Mouse (Mus musculus): ENCODE measurements around the gene Ckap5.
"Not testable (repeated sequence)": the region's sequence is repeated elsewhere in the genome, so short reads cannot be mapped to it uniquely, and the experiment has no call there.

Gene Ckap5

DNA sequence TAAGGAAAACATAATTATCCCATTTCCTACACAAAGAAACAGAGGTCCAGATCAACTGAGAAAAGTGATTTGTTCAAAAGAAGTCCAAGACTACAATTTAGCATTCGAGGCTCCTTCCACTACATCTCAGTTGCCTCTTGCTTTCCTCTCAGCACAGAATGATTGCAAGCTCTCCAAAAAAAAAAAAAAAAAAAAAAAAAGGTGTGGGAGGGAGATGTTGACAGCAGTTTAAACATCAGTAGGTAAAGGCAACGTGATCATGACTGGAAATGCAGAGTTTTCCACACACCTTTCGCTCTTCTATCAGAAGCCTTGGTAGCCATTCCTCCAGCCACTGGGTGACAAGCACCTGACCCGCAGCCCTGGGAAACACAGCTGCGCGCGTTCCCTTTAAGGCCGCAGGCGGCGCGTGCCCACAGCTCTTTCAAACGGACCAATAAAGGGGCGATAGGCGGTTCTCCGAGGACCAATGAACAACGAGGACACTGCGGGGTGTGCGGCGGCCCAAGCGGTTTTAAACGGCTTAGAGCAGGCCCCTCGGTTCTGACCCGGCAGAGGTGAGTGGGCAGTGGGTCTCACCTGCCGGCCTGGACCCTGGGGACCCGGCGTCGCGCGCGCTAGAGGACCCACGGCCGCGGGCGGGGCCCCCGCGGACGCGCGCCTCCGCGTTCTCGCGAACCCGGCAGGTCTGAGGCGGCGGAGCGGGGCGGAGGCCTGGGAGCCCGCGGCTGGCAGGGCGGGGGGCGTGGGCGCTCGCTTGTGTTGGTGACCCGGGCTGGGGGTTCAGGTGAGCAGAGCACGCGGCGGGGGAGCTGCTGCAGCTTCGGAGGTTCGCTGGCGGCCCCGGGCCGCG is at the start of gene Ckap5:
TSS of gene Ckap5 (plus strand) at position 469 of the 853 bp plus-strand sequence.
- DNase-seq (ENCODE audit: low spot score) = peak; percentile 95

DNA sequence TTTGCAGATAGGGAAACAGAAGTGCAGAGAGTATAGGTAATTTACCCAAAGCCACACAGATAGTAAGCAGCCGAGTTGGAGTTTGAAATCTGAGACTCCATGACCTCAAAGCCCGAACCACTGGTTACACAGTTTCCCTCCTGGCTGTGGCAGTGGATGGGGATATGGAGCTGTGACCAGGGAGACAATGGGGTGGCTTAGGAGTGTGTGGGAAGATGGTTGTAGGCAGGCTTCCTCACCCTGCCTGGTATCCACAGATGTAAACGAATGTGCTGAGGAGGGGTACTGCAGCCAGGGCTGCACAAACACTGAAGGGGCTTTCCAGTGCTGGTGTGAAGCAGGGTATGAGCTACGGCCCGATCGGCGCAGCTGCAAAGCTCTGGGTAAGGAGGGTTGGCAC is 49.7 kb upstream of the Ckap5 start:
- no peak for DNase-seq (ENCODE audit: low spot score)

DNA sequence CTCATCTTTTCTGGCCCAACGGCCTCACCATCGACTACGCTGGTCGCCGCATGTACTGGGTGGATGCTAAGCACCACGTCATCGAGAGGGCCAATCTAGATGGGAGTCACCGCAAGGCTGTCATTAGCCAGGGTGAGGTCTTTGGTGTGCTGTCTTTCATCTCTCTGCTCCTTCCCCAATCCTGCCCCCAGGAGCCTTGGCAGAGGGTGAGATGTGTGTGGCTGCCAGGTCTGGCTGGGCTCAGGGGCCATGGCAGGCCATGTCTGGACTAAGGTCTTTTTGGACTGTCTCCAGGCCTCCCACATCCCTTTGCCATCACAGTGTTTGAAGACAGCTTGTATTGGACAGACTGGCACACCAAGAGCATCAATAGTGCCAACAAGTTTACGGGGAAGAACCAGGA is 46.2 kb upstream of the Ckap5 start:
- no peak for DNase-seq (ENCODE audit: low spot score)

DNA sequence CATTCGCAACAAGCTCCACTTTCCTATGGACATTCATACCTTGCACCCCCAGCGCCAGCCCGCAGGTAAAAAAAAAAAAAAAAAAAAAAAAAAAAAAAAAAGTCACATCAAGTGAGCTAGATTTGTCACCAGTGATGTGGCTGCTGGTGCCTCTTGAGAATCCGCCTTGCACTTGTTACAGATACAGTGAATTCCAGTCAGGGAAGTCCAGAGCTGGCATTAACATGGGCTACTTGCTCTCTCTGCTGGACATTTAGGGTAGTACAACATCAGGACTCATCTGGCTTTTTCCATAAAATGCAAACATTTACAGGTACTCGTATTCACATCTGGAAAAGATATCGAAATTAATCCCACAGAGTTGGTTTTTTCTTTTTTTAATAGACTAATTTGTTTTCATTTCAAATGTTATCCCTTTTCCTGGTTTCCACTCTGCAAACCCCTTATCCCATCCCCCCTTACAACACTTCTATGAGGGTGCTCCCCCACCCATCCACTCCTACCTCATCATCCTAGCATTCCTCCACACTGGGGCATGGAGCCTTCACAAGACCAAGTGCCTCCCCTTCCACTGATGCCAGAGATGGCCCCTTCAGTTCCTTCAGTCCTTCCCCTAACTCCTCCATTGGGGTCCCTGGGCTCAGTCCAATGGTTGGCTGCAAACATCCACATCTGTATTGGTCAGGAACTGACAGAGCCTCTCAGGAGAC is 45.6 kb upstream of the Ckap5 start:
- peak; percentile 89 for DNase-seq (ENCODE audit: low spot score)

DNA sequence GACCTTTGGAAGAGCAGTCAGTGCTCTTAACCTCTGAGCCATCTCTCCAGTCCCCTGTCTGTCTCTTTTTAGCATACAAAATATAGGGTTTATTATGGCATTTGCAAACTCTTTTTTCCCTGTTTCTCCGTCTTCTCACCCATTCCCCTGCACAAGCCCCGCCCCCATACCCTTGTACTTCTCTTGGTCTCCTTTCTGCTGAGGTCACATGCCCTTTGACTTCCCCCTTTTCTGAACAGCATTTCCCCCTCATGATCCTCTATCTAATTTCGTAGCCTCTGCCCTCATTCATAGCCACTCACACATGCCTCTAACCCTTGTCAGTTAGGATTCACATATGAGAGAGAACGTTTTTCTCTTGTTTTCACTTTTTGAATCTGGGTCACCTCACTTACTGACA is 41.9 kb upstream of the Ckap5 start:
- DNase-seq (ENCODE audit: low spot score) = no peak

DNA sequence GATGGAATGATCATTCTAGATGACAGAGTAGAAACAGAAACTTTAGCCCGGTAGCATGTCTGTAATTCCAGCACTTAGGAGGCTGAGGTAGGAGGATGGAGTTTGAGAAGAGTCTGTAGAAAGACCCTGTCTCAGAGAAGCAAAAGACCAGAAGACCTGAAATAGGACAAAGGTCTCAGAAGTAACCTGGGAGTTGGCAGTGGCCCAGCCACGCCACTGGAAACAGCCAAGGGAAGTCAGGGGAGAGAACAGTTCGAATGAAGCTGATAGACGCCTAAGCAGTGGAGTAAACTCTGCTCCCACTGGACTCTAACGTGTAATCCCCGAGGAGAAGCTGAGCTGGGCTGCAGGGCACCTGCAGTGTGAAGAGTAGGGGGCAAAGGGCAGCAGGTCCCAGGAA is 41.3 kb upstream of the Ckap5 start:
- no peak for DNase-seq (ENCODE audit: low spot score)

DNA sequence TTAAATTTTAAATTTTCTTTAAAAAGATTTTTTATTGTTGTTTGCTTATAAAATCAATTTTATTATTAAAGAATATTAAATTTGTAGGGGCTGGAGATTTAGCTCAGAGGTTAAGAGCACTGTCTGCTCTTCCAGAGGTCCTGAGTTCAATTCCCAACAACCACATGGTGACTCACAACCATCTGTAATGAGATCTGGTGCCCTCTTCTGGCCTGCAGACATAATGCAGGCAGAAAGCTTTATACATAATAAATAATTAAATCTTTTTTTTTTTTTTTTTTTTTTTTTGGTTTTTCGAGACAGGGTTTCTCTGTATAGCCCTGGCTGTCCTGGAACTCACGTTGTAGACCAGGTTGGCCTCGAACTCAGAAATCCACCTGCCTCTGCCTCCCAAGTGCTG is 39.3 kb upstream of the Ckap5 start:
- not testable (repeated sequence) for DNase-seq (ENCODE audit: low spot score)

DNA sequence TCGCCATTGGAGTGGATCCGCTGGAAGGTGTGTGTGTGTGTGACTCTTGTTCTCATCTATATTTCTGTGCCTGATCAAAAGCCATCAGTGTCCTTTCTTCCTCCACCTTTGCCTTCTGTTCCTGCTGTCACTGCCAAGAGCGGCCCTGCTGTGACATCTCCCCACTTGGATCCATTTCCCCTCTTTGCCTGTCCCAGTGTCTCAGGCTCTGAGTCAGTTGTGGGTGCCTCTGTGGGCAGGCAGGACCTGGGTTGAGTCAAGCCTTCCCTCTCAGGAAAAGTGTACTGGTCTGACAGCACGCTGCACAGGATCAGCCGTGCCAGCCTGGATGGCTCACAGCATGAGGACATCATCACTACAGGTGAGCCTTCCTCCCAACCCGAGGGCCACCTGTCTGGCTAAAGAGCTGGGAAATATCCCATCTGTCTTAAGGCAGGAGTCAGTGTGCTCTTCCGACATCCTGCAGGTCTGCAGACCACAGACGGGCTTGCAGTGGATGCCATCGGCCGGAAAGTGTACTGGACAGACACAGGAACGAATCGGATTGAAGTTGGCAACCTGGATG is 34.4 kb upstream of the Ckap5 start:
- no peak for DNase-seq (ENCODE audit: low spot score)

DNA sequence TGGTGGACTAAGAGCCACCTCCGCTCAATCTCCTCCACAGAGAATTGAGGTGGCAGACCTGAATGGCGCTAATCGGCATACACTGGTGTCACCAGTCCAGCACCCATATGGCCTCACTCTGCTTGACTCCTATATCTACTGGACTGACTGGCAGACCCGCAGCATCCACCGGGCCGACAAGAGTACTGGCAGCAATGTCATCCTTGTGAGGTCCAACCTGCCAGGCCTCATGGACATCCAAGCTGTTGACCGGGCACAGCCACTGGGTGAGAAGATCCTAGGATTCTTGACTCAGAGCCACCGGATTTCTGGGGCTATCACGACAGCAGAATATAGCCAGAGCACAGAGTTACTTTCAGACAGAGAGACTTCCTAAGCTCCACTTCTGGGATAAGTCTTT is 32.6 kb upstream of the Ckap5 start:
- no peak for DNase-seq (ENCODE audit: low spot score)

DNA sequence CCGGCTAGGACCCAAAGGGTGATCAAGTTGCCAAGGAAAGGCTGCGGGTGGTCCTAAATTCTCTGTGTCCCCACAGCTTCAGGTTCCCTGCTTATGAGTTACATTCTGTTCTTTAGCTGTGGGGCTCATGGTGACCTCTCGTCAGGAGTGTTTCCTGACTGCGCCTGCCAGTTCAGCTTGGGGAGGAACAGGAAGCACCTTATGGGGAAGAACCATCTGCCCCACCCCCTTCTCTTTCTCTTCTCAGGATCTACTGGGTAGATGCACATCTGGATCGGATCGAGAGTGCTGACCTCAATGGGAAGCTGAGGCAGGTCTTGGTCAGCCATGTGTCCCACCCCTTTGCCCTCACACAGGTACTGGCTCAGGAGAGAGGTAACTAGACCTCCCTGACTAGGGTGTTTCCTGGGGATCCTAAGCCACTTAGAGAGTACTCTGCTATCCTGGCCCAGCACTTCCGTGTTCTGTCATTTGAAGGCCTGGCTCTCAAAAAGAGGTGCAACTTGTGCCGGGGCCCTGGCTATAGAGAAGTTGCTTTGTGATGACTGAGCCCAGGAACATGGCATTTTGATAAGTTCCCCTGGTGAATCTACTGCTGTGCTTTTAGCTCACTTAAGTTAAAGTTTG is 28.4 kb upstream of the Ckap5 start:
- no peak for DNase-seq (ENCODE audit: low spot score)

DNA sequence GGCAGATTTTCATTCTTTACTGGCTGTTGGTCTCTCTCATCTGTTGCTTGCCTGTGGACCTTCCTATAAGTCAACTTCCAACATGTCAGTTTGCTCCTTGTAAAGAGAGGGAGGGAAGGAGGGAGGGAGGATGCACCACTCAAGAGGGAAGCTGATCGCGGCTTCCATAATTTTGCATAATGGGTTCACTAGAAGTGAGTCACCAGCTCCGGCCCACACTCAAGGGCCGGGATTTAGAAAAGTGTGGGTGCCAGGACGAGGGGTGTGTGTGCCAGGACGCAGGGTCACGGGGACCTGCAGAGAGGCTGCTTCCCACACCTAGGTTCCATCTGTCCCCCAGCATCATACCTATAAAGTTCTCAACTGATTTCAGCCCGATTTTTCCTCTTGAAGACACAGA is 18.5 kb upstream of the Ckap5 start:
- no peak for DNase-seq (ENCODE audit: low spot score)

DNA sequence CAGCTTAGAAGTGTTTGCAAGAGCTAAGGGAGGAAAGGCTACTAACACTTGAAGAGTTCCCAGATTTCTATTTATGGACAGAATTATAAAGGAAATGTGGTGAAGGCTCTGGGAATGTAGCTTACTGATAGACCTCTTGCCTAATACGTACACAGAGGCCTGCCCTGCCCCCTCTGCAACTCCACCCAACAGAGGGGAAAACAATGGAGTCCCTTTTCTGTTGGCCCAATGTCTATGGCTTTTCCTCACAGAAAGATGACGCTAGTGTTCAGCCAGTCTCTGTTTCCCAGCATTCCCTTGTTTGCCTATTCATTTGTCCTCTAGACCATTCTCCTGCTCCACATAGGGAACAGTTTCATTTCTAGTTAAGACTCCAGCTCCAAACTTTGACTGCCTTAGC is 9.4 kb upstream of the Ckap5 start:
- DNase-seq (ENCODE audit: low spot score) = no peak

DNA sequence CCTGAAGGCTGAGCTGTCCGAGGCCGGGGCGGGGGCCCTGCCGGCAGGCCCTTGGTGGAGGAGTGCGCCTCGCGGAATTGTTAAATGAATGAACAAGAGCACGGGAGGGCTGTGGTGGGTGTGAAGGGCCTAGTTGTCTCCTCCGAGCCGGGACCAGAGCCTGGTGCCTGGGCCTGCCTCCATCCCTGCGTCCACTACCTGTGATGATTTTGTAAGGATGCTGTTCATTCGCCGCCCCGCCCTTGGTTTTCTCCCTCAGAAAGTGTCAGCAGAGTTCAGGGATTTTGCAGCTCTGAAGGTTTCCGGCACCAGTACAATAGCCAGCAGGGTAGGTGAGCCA is 555 bp downstream of the Ckap5 start:
- DNase-seq (ENCODE audit: low spot score) = no peak

DNA sequence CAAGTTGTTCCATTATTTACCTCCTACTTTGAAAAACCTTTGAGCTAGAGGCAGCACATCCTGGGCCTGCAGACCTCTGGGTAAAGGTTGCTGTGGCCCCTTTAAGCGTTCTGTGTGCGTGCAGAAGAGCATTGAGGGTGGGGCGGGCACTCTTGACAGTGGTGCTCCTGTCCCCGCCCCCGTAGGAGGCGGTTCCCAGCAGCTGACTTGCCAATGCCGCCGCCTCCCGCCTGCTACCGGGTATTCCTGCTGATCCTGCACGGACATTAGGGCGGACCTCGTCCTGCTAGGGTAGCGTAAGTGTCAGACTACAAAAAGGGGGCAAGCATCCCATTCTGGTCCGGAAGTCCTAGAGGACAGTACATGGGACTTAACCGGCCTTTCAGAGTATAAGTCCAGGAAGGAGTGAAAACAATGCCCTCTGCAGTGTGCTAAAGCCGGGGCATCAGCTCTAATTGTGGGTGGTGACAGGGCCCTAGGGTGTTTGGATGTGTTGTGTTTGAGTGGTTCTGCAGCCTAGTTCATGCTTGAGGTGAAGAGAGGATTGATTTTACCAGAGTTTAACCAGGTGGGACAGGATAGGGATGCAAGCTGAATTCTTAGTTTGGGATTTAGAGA is 11.1 kb downstream of the Ckap5 start:
- DNase-seq (ENCODE audit: low spot score) = peak; percentile 81

DNA sequence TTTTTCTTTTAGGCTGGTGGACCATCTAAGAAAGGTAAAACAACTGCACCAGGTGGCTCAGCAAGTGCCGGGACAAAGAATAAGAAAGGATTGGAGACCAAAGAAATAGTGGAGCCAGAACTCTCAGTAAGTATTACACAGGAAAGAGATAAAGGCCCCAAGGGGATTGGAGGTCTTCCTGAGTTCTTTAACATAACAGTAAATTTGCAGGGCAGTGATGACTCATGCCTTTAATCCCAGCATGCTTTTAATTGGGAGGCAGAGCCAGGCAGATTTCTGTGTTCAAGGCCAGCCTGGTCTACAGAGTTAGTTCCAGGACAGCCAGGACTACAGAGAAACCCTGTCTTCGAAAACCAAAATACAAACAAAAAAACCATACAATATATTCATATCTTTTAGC is 41.6 kb downstream of the Ckap5 start:
- no peak for DNase-seq (ENCODE audit: low spot score)

DNA sequence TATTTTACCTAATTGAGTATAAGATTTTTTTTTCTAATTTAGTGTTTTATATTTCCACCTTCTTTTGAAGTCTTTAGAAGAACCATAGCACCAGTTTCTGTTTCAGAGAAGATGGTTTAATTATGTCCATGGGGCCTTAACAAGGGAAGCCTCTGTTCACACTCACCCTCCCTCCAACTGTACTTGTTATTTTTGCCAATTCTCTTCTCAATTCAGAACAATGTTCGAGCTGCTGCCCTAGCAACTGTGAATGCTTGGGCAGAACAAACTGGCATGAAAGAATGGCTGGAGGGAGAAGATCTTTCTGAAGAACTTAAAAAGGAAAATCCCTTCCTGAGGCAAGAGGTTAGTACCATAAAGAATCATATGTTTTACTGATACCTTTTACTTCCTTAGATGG is 54.3 kb downstream of the Ckap5 start:
- no peak for DNase-seq (ENCODE audit: low spot score)

DNA sequence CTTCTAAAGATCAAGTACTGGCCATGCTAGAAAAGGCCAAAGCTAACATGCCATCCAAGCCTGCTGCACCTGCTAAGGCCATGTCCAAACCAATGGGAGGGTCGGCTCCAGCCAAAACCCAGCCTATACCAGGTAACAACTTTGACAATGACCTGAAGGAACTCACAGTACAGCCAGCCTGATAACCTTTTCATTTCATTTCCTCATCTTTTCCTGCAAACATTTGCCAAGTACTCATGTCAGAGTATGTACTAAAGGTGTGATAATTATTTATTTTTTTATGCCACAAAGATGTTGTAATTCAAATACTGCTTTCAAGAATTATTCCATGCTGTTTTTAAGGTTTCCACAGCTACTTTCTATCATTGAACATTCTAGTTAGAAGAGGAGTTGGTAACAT is 59.7 kb downstream of the Ckap5 start:
- no peak for DNase-seq (ENCODE audit: low spot score)

DNA sequence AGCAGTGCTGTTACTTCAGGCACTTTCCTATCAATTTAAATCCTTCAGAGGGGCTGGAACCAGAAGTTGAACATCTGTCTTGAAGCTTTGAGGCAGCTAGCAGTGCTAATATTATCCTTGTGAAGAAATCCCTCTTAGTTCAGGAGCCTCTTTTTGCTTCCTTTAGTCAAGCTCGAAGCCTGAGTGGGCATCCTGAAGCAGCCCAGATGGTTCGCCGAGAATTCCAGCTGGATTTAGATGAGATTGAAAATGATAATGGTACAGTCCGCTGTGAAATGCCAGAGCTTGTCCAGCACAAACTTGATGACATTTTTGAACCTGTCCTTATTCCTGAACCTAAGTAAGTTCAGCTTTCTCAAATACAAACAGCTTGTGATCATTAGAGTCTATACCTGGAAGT is 73.9 kb downstream of the Ckap5 start:
- DNase-seq (ENCODE audit: low spot score) = no peak

DNA sequence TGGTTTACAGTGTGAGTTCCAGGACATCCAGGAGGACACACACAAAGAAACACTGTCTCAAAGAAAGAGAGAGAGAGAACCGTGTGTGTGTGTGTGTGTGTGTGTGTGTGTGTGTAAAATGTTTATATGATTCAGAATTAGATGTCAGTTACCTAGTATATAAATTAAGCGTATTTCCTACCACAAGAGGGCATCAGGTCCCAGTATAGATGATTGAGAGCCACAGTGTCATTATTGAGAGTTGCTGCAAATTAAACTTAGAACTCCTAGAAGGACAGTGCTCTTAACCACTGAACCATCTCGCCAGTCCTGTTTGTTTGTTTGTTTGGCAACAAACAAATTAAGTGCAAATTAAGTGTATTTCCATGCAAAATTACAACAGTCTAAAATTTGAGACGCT is 75.8 kb downstream of the Ckap5 start:
- DNase-seq (ENCODE audit: low spot score) = peak; percentile 23

DNA sequence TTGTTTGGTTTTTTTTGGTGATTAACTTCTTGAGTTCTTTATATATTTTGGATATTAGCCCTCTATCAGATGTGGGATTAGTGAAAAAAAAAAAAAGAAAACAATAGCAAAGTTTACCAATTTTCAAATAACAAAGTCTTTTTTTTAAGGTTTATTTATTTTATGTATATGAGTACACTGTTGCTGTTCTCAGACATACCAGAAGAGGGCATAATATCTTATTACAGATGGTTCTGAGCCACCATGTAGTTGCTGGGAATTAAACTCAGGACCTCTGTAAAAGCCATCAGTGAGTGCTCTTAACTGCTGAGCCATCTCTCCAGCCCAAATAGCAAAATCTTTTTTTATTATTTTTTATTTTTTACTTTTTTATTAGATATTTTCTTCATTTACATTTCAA is 82.8 kb downstream of the Ckap5 start:
- not testable (repeated sequence) for DNase-seq (ENCODE audit: low spot score)

DNA sequence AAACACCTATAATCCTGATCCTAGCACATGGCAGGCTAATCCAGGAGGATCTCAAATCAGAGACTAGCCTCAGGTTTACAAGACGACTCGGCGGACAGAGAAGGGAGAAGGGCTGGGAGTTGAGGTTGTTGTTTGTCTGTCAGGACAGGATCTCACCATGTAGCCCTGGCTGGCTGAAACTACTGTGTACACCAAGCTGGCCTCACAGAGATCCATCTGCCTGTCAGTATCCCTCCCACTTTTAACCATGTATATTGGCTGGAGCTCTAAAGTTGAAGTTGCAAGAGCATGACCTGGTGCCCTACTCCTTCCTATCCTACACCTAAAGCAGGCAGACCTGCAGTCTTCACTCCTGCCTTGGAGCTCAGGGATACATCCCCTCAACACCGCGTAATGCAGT is 95.8 kb downstream of the Ckap5 start:
- no peak for DNase-seq (ENCODE audit: low spot score)

DNA sequence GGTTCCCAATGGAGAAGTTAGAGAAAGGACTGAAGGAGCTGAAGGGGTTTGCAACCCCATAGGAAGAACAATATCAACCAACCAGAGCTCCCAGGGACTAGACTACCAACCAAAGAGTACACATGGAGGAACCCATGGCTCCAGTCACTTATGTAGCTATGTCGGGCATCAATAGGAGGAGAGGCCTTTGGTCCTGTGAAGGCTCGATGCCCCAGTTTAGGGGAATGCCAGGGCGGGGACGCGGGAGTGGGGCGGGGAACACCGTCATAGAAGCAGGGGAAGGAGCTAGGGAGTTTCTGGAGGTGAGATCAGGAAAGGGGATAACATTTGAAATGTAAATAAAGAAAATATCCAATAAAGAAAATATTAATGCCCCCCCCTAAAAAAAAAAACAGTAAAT is 96.8 kb downstream of the Ckap5 start:
- DNase-seq (ENCODE audit: low spot score) = not testable (repeated sequence)

DNA sequence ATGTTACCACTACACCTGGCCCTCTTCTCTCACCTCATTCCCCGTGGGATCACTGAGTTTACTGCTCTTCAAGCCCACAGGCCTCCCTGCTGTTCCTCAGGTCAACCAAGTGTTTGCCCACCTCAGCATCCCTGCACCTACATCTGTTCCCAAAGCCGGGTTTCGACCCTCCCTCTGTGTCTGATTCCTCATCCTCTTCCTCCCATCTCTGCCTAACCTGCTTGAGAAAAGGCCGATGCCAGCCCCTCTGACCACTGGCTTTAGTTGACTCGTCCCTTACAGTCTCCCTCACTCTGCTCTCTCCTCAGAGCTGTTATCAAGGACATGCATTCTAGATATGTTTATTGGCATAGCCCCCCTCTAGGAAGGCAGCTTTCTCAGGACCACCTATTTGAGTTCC is 100.9 kb downstream of the Ckap5 start:
- DNase-seq (ENCODE audit: low spot score) = no peak

Measured in retina, embryonic 14.5 days (tissue).